Mouse (Mus musculus): ENCODE measurements at regions not wholly inside any gene's neighbourhood (a gene's known extent, or its start where the extent isn't known, plus 50 kb on each side); places are given as distances from the start of the nearest gene placed in this dataset.
A peak's percentile ranks its signal among the peaks of the same experiment; 100 is the strongest.

- no peak for DNase-seq (ENCODE audit: extremely low spot score in 1 of 2, low spot score in 1 of 2)
Observed at GRCm38 (mm10) chr2:159334711-159335110, 540.1 kb downstream of the Dhx35 start.

GRCm38 (mm10) chr2:159336646-159337045, 542.0 kb downstream of the Dhx35 start:
- no peak for DNase-seq (ENCODE audit: extremely low spot score in 1 of 2, low spot score in 1 of 2)

- no peak for DNase-seq (ENCODE audit: extremely low spot score in 1 of 2, low spot score in 1 of 2)
Observed at GRCm38 (mm10) chr2:159343624-159344560, 549.3 kb downstream of the Dhx35 start.

- DNase-seq (ENCODE audit: extremely low spot score in 1 of 2, low spot score in 1 of 2): no peak
Observed at GRCm38 (mm10) chr2:159354247-159354646, 559.6 kb downstream of the Dhx35 start.

- DNase-seq (ENCODE audit: extremely low spot score in 1 of 2, low spot score in 1 of 2): no peak
Observed at GRCm38 (mm10) chr2:159356503-159356902, 561.9 kb downstream of the Dhx35 start.

GRCm38 (mm10) chr2:159361371-159361770, 566.8 kb downstream of the Dhx35 start:
- no peak for DNase-seq (ENCODE audit: extremely low spot score in 1 of 2, low spot score in 1 of 2)

- DNase-seq (ENCODE audit: extremely low spot score in 1 of 2, low spot score in 1 of 2): no peak
Observed at GRCm38 (mm10) chr2:159392865-159393264, 598.3 kb downstream of the Dhx35 start.

- no peak for DNase-seq (ENCODE audit: extremely low spot score in 1 of 2, low spot score in 1 of 2)
Observed at GRCm38 (mm10) chr2:159401421-159402100, 607.0 kb downstream of the Dhx35 start.

GRCm38 (mm10) chr2:159404940-159405339, 610.3 kb downstream of the Dhx35 start:
- no peak for DNase-seq (ENCODE audit: extremely low spot score in 1 of 2, low spot score in 1 of 2)

- DNase-seq (ENCODE audit: extremely low spot score in 1 of 2, low spot score in 1 of 2): no peak
Observed at GRCm38 (mm10) chr2:159414599-159414998, 620.0 kb downstream of the Dhx35 start.

- DNase-seq (ENCODE audit: extremely low spot score in 1 of 2, low spot score in 1 of 2): no peak
Observed at GRCm38 (mm10) chr2:159418371-159418940, 623.8 kb downstream of the Dhx35 start.

- no peak for DNase-seq (ENCODE audit: extremely low spot score in 1 of 2, low spot score in 1 of 2)
Observed at GRCm38 (mm10) chr2:159422281-159422937, 627.8 kb downstream of the Dhx35 start.

- DNase-seq (ENCODE audit: extremely low spot score in 1 of 2, low spot score in 1 of 2): no peak
Observed at GRCm38 (mm10) chr2:159428201-159428600, 633.6 kb downstream of the Dhx35 start.

GRCm38 (mm10) chr2:159430577-159431329, 636.1 kb downstream of the Dhx35 start:
- DNase-seq (ENCODE audit: extremely low spot score in 1 of 2, low spot score in 1 of 2): no peak

GRCm38 (mm10) chr2:159438961-159439360, 644.4 kb downstream of the Dhx35 start:
- DNase-seq (ENCODE audit: extremely low spot score in 1 of 2, low spot score in 1 of 2): no peak

GRCm38 (mm10) chr2:159443581-159443980, 649.0 kb downstream of the Dhx35 start:
- DNase-seq (ENCODE audit: extremely low spot score in 1 of 2, low spot score in 1 of 2): peak in 1 of 2 experiments; percentile 49

- DNase-seq (ENCODE audit: extremely low spot score in 1 of 2, low spot score in 1 of 2): no peak
Observed at GRCm38 (mm10) chr2:159446434-159446833, 651.8 kb downstream of the Dhx35 start.

GRCm38 (mm10) chr2:159446886-159447285, 652.3 kb downstream of the Dhx35 start:
- DNase-seq (ENCODE audit: extremely low spot score in 1 of 2, low spot score in 1 of 2): no peak

GRCm38 (mm10) chr2:159448976-159449375, 654.4 kb downstream of the Dhx35 start:
- no peak for DNase-seq (ENCODE audit: extremely low spot score in 1 of 2, low spot score in 1 of 2)

- no peak for DNase-seq (ENCODE audit: extremely low spot score in 1 of 2, low spot score in 1 of 2)
Observed at GRCm38 (mm10) chr2:159451439-159451838, 656.8 kb downstream of the Dhx35 start.
